Mouse (Mus musculus): Measurements from ENCODE around the gene Barhl1. TPM values are rescaled to one million over a fixed set of nuclear protein-coding genes. Genes with fewer than 3 reads are reported as not detected.

The Barhl1 gene
- polyA plus RNA-seq, 1 experiment from 2014 or later = not detected

DNA sequence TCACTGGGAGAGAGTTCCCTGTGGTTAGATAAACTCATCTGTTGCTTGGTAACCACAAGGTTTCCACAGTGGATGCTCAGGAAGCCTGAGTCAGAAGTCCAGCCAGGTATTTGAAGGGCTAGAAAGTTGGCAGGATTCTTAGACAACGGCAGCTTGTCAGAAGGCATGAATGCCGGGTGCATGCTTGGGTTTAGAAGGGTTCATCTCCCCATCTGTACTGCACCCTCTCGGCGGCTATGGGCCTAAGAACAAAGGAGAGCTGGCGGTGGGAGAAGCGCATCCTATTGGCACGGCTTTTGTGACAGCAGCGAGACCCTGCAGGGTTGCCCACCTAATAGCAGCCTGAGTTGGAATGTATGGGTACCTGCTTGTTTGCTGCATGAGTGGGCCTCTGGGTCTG is 14.2 kb downstream of the Barhl1 start:
- H3K4me1 ChIP-seq (ENCODE audit: insufficient read depth) = no peaks in the 10 kb centered on the region
- TF ChIP-seq CTCF (IDR thresholded peaks at IDR 0.05; ENCODE audit: low read depth) = no peak
- no peak for TF ChIP-seq EP300 (IDR thresholded peaks at IDR 0.05; ENCODE audit: low read depth)
- no peak overlapping the region for H3K27ac ChIP-seq (ENCODE audit: low read depth)
- H3K9ac ChIP-seq (replicated peaks) = no peak overlapping the region
- no peaks in the 10 kb centered on the region for H3K9me3 ChIP-seq (ENCODE audit: low read length)
- ATAC-seq (no peak), DNase-seq (no peak)
- H3K27me3 ChIP-seq (ENCODE audit: insufficient read depth, low read length) = no peaks in the 10 kb centered on the region
- H3K4me3 ChIP-seq (ENCODE audit: low read depth, low read length) = no peak overlapping the region
- no peak overlapping the region for H3K4me2 ChIP-seq (ENCODE audit: low read depth, low read length)
- H3K36me3 ChIP-seq (replicated peaks; ENCODE audit: insufficient read depth, low read length) = peaks cover 28% of the 10 kb centered on the region
- 87% methylated on average over 8 of the region's 8 CpGs for WGBS (ENCODE audit: insufficient replicate concordance)

DNA sequence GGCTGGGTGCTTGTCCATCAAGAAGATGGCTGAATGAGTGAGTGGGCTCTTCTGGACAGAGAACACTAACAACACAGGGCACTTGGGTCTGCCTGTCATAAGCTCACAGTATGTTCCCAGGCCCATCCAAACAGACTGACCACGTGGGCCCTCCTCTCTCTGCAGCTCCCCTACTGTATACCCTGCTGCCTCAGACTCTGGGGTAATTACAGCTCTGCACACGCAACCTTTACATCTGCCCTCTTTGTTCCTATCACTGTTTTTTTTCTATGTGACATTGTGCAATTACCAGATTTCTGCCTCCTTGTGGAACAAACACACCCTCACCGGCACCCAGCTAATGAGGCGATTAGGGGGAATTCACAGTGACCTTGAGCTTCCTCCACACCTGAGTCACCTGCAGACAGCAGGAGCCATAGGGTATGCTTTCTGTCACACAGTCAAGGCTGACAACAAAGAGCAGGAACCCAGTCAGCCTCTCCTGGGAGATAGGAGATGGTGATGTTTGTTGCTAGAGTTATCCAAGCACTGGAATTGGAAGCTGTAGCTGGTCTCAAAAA is 19.0 kb downstream of the Barhl1 start:
- TF ChIP-seq CTCF (IDR thresholded peaks at IDR 0.05; ENCODE audit: low read depth) = no peak
- TF ChIP-seq EP300 (IDR thresholded peaks at IDR 0.05; ENCODE audit: low read depth) = no peak
- no peak overlapping the region for H3K27ac ChIP-seq (ENCODE audit: low read depth)
- H3K9ac ChIP-seq (replicated peaks) = no peak overlapping the region
- H3K27me3 ChIP-seq (ENCODE audit: insufficient read depth, low read length) = no peaks in the 10 kb centered on the region
- H3K36me3 ChIP-seq (replicated peaks; ENCODE audit: insufficient read depth, low read length) = peaks cover 35% of the 10 kb centered on the region
- no peak overlapping the region for H3K4me2 ChIP-seq (ENCODE audit: low read depth, low read length)
- no peak for ATAC-seq
- no peaks in the 10 kb centered on the region for H3K9me3 ChIP-seq (ENCODE audit: low read length)
- WGBS (ENCODE audit: insufficient replicate concordance) = 73% methylated on average over 4 of the region's 4 CpGs
- no peak for DNase-seq
- H3K4me1 ChIP-seq (ENCODE audit: insufficient read depth) = no peaks in the 10 kb centered on the region; the same call in 1 of the 2 replicates
- H3K4me3 ChIP-seq (ENCODE audit: low read depth, low read length) = no peak overlapping the region

DNA sequence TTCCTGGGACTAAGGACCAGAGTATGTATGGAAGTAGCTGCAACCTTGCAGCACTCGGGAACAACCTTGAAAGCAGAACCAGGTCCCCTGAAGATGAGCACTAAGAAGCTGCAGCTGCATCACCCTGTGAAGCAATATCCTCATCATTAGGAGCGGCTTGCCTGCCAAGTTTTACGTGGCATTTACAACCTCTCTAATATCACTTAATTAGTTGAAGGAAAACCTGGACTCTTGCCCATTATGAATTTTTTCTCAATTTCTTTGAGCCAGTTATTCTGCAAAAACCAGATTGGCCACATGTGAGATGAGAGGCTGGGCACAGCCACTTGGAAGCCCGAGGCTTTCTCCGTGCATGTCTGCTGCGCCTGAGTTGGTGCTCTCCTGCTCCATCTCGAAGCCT is 20.6 kb downstream of the Barhl1 start:
- no peak overlapping the region for H3K27ac ChIP-seq (ENCODE audit: low read depth)
- H3K4me2 ChIP-seq (ENCODE audit: low read depth, low read length) = no peak overlapping the region
- H3K4me3 ChIP-seq (ENCODE audit: low read depth, low read length) = no peak overlapping the region
- no peaks in the 10 kb centered on the region for H3K27me3 ChIP-seq (ENCODE audit: insufficient read depth, low read length)
- H3K9ac ChIP-seq (replicated peaks) = no peak overlapping the region
- no peak for TF ChIP-seq CTCF (IDR thresholded peaks at IDR 0.05; ENCODE audit: low read depth)
- no peak for TF ChIP-seq EP300 (IDR thresholded peaks at IDR 0.05; ENCODE audit: low read depth)
- peaks cover 33% of the 10 kb centered on the region for H3K36me3 ChIP-seq (replicated peaks; ENCODE audit: insufficient read depth, low read length)
- H3K4me1 ChIP-seq (ENCODE audit: insufficient read depth) = no peaks in the 10 kb centered on the region; the same call in 1 of the 2 replicates
- DNase-seq = no peak
- ATAC-seq = no peak
- no peaks in the 10 kb centered on the region for H3K9me3 ChIP-seq (ENCODE audit: low read length)
- WGBS (ENCODE audit: insufficient replicate concordance) = 79% methylated on average over 7 of the region's 7 CpGs

DNA sequence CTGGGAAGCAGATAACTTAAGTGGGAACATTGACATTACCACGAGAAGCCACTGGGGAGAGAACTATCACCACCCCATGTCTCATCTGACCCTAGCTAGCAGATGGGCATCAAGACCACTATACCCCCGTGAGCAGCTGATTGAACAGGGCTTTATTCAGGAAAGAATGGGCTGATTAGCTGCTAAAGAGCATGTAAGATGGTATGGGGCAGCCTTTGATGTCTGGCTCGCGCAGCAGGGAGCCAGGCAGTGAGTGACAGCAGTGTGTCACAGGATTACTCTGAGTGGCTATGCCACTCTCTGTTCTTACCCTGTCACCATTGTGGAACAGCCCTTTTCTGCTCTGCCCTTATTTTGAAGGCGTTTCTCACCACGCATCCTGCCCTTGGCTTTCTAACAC is 22.9 kb downstream of the Barhl1 start:
- H3K4me2 ChIP-seq (ENCODE audit: low read depth, low read length) = no peak overlapping the region
- no peak overlapping the region for H3K27ac ChIP-seq (ENCODE audit: low read depth)
- H3K9ac ChIP-seq (replicated peaks) = no peak overlapping the region
- no peak overlapping the region for H3K4me3 ChIP-seq (ENCODE audit: low read depth, low read length)
- no peaks in the 10 kb centered on the region; the same call in 1 of the 2 replicates for H3K4me1 ChIP-seq (ENCODE audit: insufficient read depth)
- no peak for ATAC-seq
- no peaks in the 10 kb centered on the region for H3K9me3 ChIP-seq (ENCODE audit: low read length)
- WGBS (ENCODE audit: insufficient replicate concordance) = 80% methylated on average over 6 of the region's 6 CpGs
- H3K36me3 ChIP-seq (replicated peaks; ENCODE audit: insufficient read depth, low read length) = peaks cover 34% of the 10 kb centered on the region
- no peaks in the 10 kb centered on the region for H3K27me3 ChIP-seq (ENCODE audit: insufficient read depth, low read length)
- TF ChIP-seq CTCF (IDR thresholded peaks at IDR 0.05; ENCODE audit: low read depth) = no peak
- TF ChIP-seq EP300 (IDR thresholded peaks at IDR 0.05; ENCODE audit: low read depth) = no peak
- no peak for DNase-seq

DNA sequence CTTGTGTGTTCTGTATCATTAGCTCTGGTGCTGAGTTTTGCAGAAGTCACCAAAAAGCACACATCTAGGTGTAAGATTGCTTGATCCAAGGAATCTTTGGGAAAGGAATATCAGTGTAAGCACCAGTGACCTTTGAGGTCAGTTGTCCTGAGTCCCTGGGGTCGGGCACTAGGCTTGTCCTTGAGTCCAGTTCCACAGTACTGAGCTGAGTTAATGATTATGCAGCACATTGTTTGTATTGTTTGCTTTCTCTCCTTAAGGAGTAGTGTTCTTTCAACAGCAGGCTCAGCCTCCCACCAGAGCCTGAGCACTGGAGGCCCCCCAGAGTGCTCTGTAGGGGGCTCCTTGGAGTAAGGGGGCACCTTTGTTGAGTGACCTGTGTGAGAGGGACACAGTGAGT is 23.7 kb downstream of the Barhl1 start:
- Histone ChIP-seq H3K27ac (ENCODE audit: low read depth) (no peak overlapping the region), H3K9me3 (ENCODE audit: low read length) (no peaks in the 10 kb centered on the region), H3K4me1 (ENCODE audit: insufficient read depth) (no peaks in the 10 kb centered on the region; the same call in 1 of the 2 replicates), H3K27me3 (ENCODE audit: insufficient read depth, low read length) (no peaks in the 10 kb centered on the region), H3K4me3 (ENCODE audit: low read depth, low read length) (no peak overlapping the region), H3K9ac (replicated peaks) (no peak overlapping the region), H3K36me3 (replicated peaks; ENCODE audit: insufficient read depth, low read length) (peaks cover 39% of the 10 kb centered on the region), H3K4me2 (ENCODE audit: low read depth, low read length) (no peak overlapping the region)
- TF ChIP-seq CTCF (IDR thresholded peaks at IDR 0.05; ENCODE audit: low read depth) (no peak), EP300 (IDR thresholded peaks at IDR 0.05; ENCODE audit: low read depth) (no peak)
- 53% methylated on average over 1 of the region's 1 CpGs for WGBS (ENCODE audit: insufficient replicate concordance)
- DNase-seq (no peak), ATAC-seq (no peak)

DNA sequence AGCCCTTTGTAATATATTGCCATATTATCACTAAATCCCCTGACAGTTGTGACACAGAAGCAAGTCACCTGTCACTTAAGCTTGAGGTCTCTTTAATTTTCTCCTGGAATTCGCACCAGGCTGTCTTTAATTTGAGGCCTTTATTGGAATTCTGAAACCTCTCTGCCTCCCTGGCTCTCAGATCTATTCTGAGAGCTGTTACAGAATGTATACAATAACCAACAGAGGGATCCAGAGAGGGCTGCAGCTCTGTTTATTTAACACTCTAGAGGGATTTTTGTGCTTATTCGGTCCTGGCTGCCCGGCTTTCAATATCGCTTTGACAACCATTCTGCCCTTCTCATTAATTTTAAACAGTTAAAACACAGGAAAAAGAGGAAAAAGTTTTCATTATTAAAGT is 31.6 kb downstream of the Barhl1 start:
- Histone ChIP-seq H3K4me3 (ENCODE audit: low read depth, low read length) (no peak overlapping the region), H3K4me1 (ENCODE audit: insufficient read depth) (no peaks in the 10 kb centered on the region), H3K36me3 (replicated peaks; ENCODE audit: insufficient read depth, low read length) (peaks cover 35% of the 10 kb centered on the region), H3K4me2 (ENCODE audit: low read depth, low read length) (no peak overlapping the region), H3K9ac (replicated peaks) (no peak overlapping the region), H3K27ac (ENCODE audit: low read depth) (no peak overlapping the region), H3K9me3 (ENCODE audit: low read length) (no peaks in the 10 kb centered on the region), H3K27me3 (ENCODE audit: insufficient read depth, low read length) (no peaks in the 10 kb centered on the region)
- TF ChIP-seq CTCF (IDR thresholded peaks at IDR 0.05; ENCODE audit: low read depth) = no peak
- no peak for TF ChIP-seq EP300 (IDR thresholded peaks at IDR 0.05; ENCODE audit: low read depth)
- 74% methylated on average over 4 of the region's 4 CpGs for WGBS (ENCODE audit: insufficient replicate concordance)
- ATAC-seq (no peak), DNase-seq (no peak)
